Comparison of ENCODE assay signal across 14 mouse cellular contexts in genomic region chr12:118373250-118373649, GRCm38 (mm10).
A peak's percentile ranks its signal among the peaks of the same experiment; 100 is the strongest.
DNase-seq lines count a peak whose midpoint lies in the region.
"Had no signal": no experiment of that assay in that cellular context is flagged by ENCODE, and none has a peak within 500 bp of the region (broad histone marks: within the 10 kb centered on the region; RNA-seq: fewer than 3 reads in every experiment).

No protein-coding gene starts in this region.

- peak; percentile 11 for DNase-seq in layer of hippocampus, adult 11-12 months (ENCODE audit: low spot score)
- DNase-seq in layer of hippocampus, postnatal 36 days, result no peak
- peak; percentile 40 to 47 for DNase-seq in right cerebral cortex, postnatal 10 days (ENCODE audit: low spot score in 2 of 2)
- no peak for DNase-seq in right cerebral cortex, postnatal 4 days
- DNase-seq in left cerebral cortex, postnatal 14 days (ENCODE audit: low spot score in 2 of 2), result peak; percentile 19 to 45
- DNase-seq in telencephalon, adult 2 months (ENCODE audit: low read depth, low spot score), result peak; percentile 77
- no peak for DNase-seq in spleen, postnatal 14 days (ENCODE audit: low spot score in 2 of 2)
- DNase-seq in urinary bladder, postnatal 25 days (ENCODE audit: low spot score), result no peak
- DNase-seq: adrenal gland, postnatal 25 days; gastrocnemius, postnatal 14 days; heart, postnatal 36 days; kidney, postnatal 10 days; lung, postnatal 36 days; thymus, postnatal 36 days had no signal

- intact Hi-C loops in left cerebral cortex, postnatal 14 days (cut with DNase I), result no loop called here

Comparison
In these comparisons a context has a peak if more than half of its experiments do, and no peak if none do; other contexts are left out.
1. DNase-seq: peak in layer of hippocampus, adult 11-12 months (single experiment), right cerebral cortex, postnatal 10 days (2 of 2), left cerebral cortex, postnatal 14 days (2 of 2) and telencephalon, adult 2 months (single experiment); none in layer of hippocampus, postnatal 36 days (0 of 2), right cerebral cortex, postnatal 4 days (single experiment), spleen, postnatal 14 days (0 of 2) and urinary bladder, postnatal 25 days (single experiment).